Mouse (Mus musculus) hindbrain, embryonic 15.5 days (tissue): ENCODE data around the gene Baz2a. TPM values are rescaled to one million over a fixed set of nuclear protein-coding genes. Genes with fewer than 3 reads are reported as not detected.

Experiments
- ATAC-seq: fragments of 200-750 bp; cut with Nextera tagmentation; 2 replicates; pipeline ENCODE4 v1.8.0; 2017; ENCODE audit warnings: low read depth, moderate number of reproducible peaks, moderate TSS enrichment; ENCODE audit not compliant: low FRiP score
- H3K27ac ChIP-seq: fragments of 300-500 bp; sonication (generic); replicated peaks from 2 replicates; pipeline ENCODE4 v1.5.1; 2015; ENCODE audit warnings: mild to moderate bottlenecking, inconsistent platforms
- H3K27me3 ChIP-seq: fragments of 300-500 bp; sonication (generic); 2 replicates; pipeline ENCODE4 v1.6.1; 2015; ENCODE audit warnings: control low read depth, inconsistent platforms
- H3K36me3 ChIP-seq: fragments of 300-500 bp; sonication (generic); 2 replicates; pipeline ENCODE4 v1.6.1; 2015; ENCODE audit warnings: control low read depth, inconsistent platforms
- H3K4me1 ChIP-seq: fragments of 300-500 bp; sonication (generic); replicated peaks from 2 replicates; pipeline ENCODE4 v1.6.1; 2015; ENCODE audit warnings: control low read depth, inconsistent platforms
- H3K4me2 ChIP-seq: fragments of 300-500 bp; sonication (generic); 2 replicates; pipeline ENCODE4 v1.6.1; 2015; ENCODE audit warnings: moderate library complexity, mild to moderate bottlenecking, inconsistent platforms
- H3K4me3 ChIP-seq: fragments of 300-500 bp; sonication (generic); 2 replicates; pipeline ENCODE4 v1.5.1; 2015; ENCODE audit warnings: mild to moderate bottlenecking, inconsistent platforms
- H3K9ac ChIP-seq: fragments of 300-500 bp; sonication (generic); 2 replicates; pipeline ENCODE4 v1.6.1; 2015; ENCODE audit warnings: inconsistent platforms
- H3K9me3 ChIP-seq: fragments of 300-500 bp; sonication (generic); 2 replicates; pipeline ENCODE4 v1.6.1; 2016; ENCODE audit warnings: control low read depth, inconsistent platforms
- WGBS: fragments of 180-500 bp; shearing (Covaris S2); methylation state at CpG from one replicate; pipeline ENCODE4 v1.1.7; 2015; 5-methylcytosine and 5-hydroxymethylcytosine counted together
- polyA plus RNA-seq: library from polyadenylated mRNA; unstranded; fragments of >200 nt; fragmentation: Nextera tagmentation; extraction: Ambion mirVana; gene quantifications from 2 replicates; pipeline ENCODE4 v1.2.1, GENCODE M21; 2015

Baz2a gene
- polyA plus RNA-seq, 1 experiment from 2014 or later, result 8.3 TPM

GRCm38 (mm10) chr10:128094340-128094968, 3.1 kb downstream of the Baz2a start:
- Histone ChIP-seq H3K9me3 (no peaks in the 10 kb centered on the region), H3K27me3 (no peaks in the 10 kb centered on the region), H3K27ac (no peak overlapping the region; the same call in 1 of the 2 replicates), H3K36me3 (peaks cover 14% of the 10 kb centered on the region), H3K4me3 (peak overlapping the region; percentile 28), H3K4me2 (peak overlapping the region; percentile 91), H3K4me1 (peaks cover 56% of the 10 kb centered on the region), H3K9ac (peak overlapping the region; percentile 21; the same call in 1 of the 2 replicates)
- whole genome bisulfite sequencing, result 11% methylated on average over 19 of the region's 19 CpGs
- ATAC-seq, result no peak

- ATAC-seq, result no peak
- H3K36me3 ChIP-seq, result peaks cover 7% of the 10 kb centered on the region
- H3K27ac ChIP-seq, result no peak overlapping the region
- no peak overlapping the region for H3K9ac ChIP-seq
- H3K4me2 ChIP-seq, result peak overlapping the region; percentile 91
- 0 out of 2 replicates have a peak overlapping the region, but pooled peaks have one; percentile 28 for H3K4me3 ChIP-seq
- no peaks in the 10 kb centered on the region for H3K27me3 ChIP-seq
- 35% methylated on average over 9 of the region's 9 CpGs for WGBS
- H3K9me3 ChIP-seq, result no peaks in the 10 kb centered on the region
- peaks cover 56% of the 10 kb centered on the region for H3K4me1 ChIP-seq
Observed at GRCm38 (mm10) chr10:128095003-128095636, 3.7 kb downstream of the Baz2a start.

GRCm38 (mm10) chr10:128096313-128096692, 4.9 kb downstream of the Baz2a start:
- Histone ChIP-seq H3K4me3 (peak overlapping the region; percentile 93), H3K27ac (no peak overlapping the region), H3K9ac (no peak overlapping the region), H3K36me3 (no peaks in the 10 kb centered on the region), H3K4me2 (peak overlapping the region; percentile 75), H3K4me1 (peaks cover 48% of the 10 kb centered on the region), H3K9me3 (no peaks in the 10 kb centered on the region), H3K27me3 (no peaks in the 10 kb centered on the region)
- no peak for ATAC-seq
- 24% methylated on average over 4 of the region's 4 CpGs for WGBS

- H3K4me1 ChIP-seq, result peaks cover 42% of the 10 kb centered on the region
- peak; percentile 82 for ATAC-seq
- WGBS, result under 1% methylated on average over 81 of the region's 86 CpGs
Observed at GRCm38 (mm10) chr10:128096693-128097586, 5.6 kb downstream of the Baz2a start.

GRCm38 (mm10) chr10:128097587-128097971, 6.2 kb downstream of the Baz2a start:
- Histone ChIP-seq H3K4me1 (peaks cover 37% of the 10 kb centered on the region), H3K27ac (peak overlapping the region; percentile 79), H3K36me3 (no peaks in the 10 kb centered on the region), H3K4me2 (peak overlapping the region; percentile 75), H3K27me3 (no peaks in the 10 kb centered on the region), H3K9ac (peak overlapping the region; percentile 95), H3K9me3 (no peaks in the 10 kb centered on the region), H3K4me3 (peak overlapping the region; percentile 93)
- WGBS, result under 1% methylated on average over 13 of the region's 13 CpGs
- ATAC-seq, result no peak

More at GRCm38 (mm10) chr10:128096693-128097586, 5.6 kb downstream of the Baz2a start:
- Histone ChIP-seq H3K9ac (peak overlapping the region; percentile 95), H3K27me3 (no peaks in the 10 kb centered on the region), H3K4me3 (peak overlapping the region; percentile 93), H3K36me3 (no peaks in the 10 kb centered on the region), H3K27ac (peak overlapping the region; percentile 79), H3K9me3 (no peaks in the 10 kb centered on the region), H3K4me2 (peak overlapping the region; percentile 75)

GRCm38 (mm10) chr10:128110103-128110761, 18.9 kb downstream of the Baz2a start:
- Histone ChIP-seq H3K4me1 (no peaks in the 10 kb centered on the region), H3K4me2 (no peak overlapping the region), H3K9ac (no peak overlapping the region), H3K36me3 (peaks cover 46% of the 10 kb centered on the region), H3K9me3 (no peaks in the 10 kb centered on the region), H3K4me3 (no peak overlapping the region), H3K27ac (no peak overlapping the region), H3K27me3 (no peaks in the 10 kb centered on the region)
- ATAC-seq, result no peak
- WGBS, result 86% methylated on average over 4 of the region's 4 CpGs

- no peak overlapping the region for H3K9ac ChIP-seq
- H3K36me3 ChIP-seq, result peaks cover 56% of the 10 kb centered on the region
- no peak for ATAC-seq
- no peaks in the 10 kb centered on the region for H3K27me3 ChIP-seq
- H3K4me1 ChIP-seq, result no peaks in the 10 kb centered on the region
- no peak overlapping the region for H3K4me3 ChIP-seq
- H3K9me3 ChIP-seq, result no peaks in the 10 kb centered on the region
- no peak overlapping the region for H3K27ac ChIP-seq
- H3K4me2 ChIP-seq, result no peak overlapping the region
Observed at GRCm38 (mm10) chr10:128111227-128111626, 19.9 kb downstream of the Baz2a start.

GRCm38 (mm10) chr10:128123833-128124232, 32.5 kb downstream of the Baz2a start:
- 95% methylated on average over 7 of the region's 7 CpGs for WGBS

GRCm38 (mm10) chr10:128124831-128125230, 33.5 kb downstream of the Baz2a start:
- ATAC-seq, result no peak
- Histone ChIP-seq H3K9ac (no peak overlapping the region), H3K27me3 (no peaks in the 10 kb centered on the region), H3K9me3 (no peaks in the 10 kb centered on the region), H3K4me3 (no peak overlapping the region), H3K4me2 (no peak overlapping the region), H3K4me1 (no peaks in the 10 kb centered on the region), H3K27ac (no peak overlapping the region), H3K36me3 (peaks cover 87% of the 10 kb centered on the region)
- WGBS, result 97% methylated on average over 9 of the region's 9 CpGs

More at GRCm38 (mm10) chr10:128123833-128124232, 32.5 kb downstream of the Baz2a start:
- no peak overlapping the region for H3K4me3 ChIP-seq
- H3K27me3 ChIP-seq, result no peaks in the 10 kb centered on the region
- no peak overlapping the region for H3K9ac ChIP-seq
- H3K27ac ChIP-seq, result no peak overlapping the region
- H3K4me1 ChIP-seq, result no peaks in the 10 kb centered on the region
- H3K9me3 ChIP-seq, result no peaks in the 10 kb centered on the region
- H3K36me3 ChIP-seq, result peaks cover 90% of the 10 kb centered on the region
- no peak for ATAC-seq
- no peak overlapping the region for H3K4me2 ChIP-seq

- no peaks in the 10 kb centered on the region for H3K9me3 ChIP-seq
- peaks cover 78% of the 10 kb centered on the region for H3K36me3 ChIP-seq
- H3K9ac ChIP-seq, result no peak overlapping the region
- no peak overlapping the region for H3K27ac ChIP-seq
- 94% methylated on average over 14 of the region's 14 CpGs for WGBS
- H3K4me3 ChIP-seq, result no peak overlapping the region
- H3K4me1 ChIP-seq, result no peaks in the 10 kb centered on the region
- H3K27me3 ChIP-seq, result no peaks in the 10 kb centered on the region
- no peak for ATAC-seq
- no peak overlapping the region for H3K4me2 ChIP-seq
Observed at GRCm38 (mm10) chr10:128125951-128126350, 34.6 kb downstream of the Baz2a start.

- Histone ChIP-seq H3K9me3 (no peaks in the 10 kb centered on the region), H3K4me1 (no peaks in the 10 kb centered on the region), H3K27ac (no peak overlapping the region), H3K9ac (no peak overlapping the region), H3K27me3 (no peaks in the 10 kb centered on the region), H3K36me3 (peaks cover 62% of the 10 kb centered on the region), H3K4me2 (no peak overlapping the region), H3K4me3 (no peak overlapping the region)
- ATAC-seq, result no peak
- 66% methylated on average over 5 of the region's 5 CpGs for WGBS
Observed at GRCm38 (mm10) chr10:128127497-128127896, 36.1 kb downstream of the Baz2a start.
